Mouse (Mus musculus) adrenal gland, adult 18-20 months (tissue): ENCODE results near the gene Chrnb2. TPM values are rescaled to one million over a fixed set of nuclear protein-coding genes. Genes with fewer than 3 reads are reported as not detected.
"Not testable (repeated sequence)": the region's sequence is repeated elsewhere in the genome, so short reads cannot be mapped to it uniquely, and the experiment has no call there.

ENCODE experiments used
- DNase-seq, 2 experiments: peaks; one replicate each; pipeline ENCODE4 v3.0.0; 2021 to 2022; ENCODE audit warnings: low spot score in 2 of 2
- long read RNA-seq, 2 experiments: library from polyadenylated mRNA; stranded (forward); transcript quantifications; one replicate each; pipeline ENCODE4 v2.0.0; 2021
- total RNA-seq, 2 experiments: library from RNA; stranded (reverse); gene quantifications; 1 replicate in 1 of 2; 2 replicates in 1 of 2; pipeline ENCODE4 v1.2.3; 2021

Gene Chrnb2
- 1 to 10 TPM; 4.4 to 4.7 TPM for total RNA-seq
- long read RNA-seq, experiment 1, partial matches to known transcripts: 3 of 3 reads
- long read RNA-seq, experiment 1, other reads (novel, unspliced or antisense): 0 of 3 reads
- long read RNA-seq, experiment 2, partial matches to known transcripts: 6 of 11 reads
- long read RNA-seq, experiment 2, other reads (novel, unspliced or antisense): 5 of 11 reads

DNA sequence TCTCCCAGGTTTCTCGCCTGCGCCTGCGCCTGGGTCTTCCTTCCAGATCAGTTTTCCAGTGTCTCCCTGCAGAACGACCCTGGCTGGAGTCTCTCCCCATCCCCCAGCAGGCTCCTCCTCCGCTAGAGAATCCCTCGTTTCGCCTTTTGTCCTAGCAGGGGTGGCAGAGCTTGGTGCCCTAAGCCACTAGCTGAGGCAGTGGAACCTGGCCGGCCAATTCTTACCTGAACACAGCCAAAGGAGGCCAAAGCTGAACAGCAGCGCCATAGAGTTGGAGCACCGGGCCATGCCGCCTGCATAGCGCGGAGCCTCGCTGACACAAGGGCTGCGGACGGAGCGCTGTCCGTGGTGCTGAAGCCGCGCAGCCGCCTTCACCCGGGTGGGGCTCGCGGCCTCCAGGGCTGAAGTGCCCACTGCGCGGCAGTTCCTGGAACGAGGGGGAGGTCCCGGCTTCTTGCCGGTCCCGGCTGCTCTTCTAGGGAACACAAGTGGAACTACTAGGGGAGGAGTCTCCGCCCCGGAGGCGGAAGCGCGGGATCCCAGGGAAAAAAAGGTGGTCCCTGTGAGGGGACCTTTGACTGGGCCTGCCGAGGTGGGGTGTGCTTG, at the start of gene Chrnb2:
Gene Chrnb2 (minus strand): TSS at position 514 of the 606 bp plus-strand sequence.
- DNase-seq: peak; percentile 78

DNA sequence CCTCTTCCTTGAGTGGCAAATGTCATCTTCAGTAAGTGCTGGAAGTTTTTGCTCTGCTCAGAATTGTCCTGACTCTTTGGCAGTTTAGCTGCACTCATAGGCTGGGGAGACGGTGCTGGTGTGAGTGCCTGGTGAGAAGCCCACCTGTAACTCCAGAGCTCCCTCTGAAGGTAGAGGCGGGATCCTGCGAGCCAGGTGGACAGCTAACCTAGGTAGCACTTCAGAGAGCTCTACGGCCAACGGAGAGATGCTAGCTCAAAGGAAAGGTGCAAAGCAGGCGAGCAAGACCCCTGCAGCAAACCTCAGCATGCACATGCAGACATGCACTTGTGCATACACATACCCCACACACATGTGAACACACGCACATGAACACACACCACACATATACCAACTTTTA, 49.6 kb upstream of the Chrnb2 start:
- no peak for DNase-seq

DNA sequence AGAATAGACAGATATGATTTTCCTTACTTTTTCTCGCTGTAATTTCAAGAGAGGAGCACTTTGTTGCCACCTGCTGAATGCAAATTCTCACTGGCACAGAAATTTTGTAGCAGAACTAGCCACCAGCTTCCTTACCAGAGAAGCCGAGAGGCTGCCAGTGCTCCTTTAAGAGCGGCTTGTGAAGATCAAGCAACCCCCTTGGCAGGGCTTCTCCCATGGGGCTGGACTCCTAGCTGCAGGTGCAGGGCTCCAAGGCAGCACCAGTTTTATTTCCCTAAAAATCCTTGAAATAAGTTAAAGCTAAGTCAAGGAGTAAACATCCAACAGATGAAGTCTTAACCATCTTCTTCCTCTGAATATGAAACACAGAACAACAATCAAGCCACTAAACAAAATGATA, 47.7 kb upstream of the Chrnb2 start:
- DNase-seq: no peak

DNA sequence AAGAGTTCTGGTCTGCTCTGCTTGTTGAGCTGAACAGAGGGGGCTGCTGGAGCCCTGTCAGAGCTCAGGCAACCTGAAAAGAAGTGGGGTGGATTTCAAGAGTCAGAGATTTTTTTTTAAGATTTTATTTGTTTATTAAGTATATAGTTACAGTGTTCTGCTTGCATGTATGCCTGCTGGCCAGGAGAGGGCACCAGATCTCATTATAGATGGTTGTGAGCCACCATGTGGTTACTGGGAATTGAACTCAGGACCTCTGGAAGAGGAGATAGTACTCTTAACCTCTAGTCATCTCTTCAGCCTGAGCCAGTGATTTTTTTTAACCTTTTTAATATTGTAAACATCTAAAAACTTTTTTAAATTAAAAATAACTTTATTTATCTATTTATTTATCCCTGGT, 46.4 kb upstream of the Chrnb2 start:
- DNase-seq: no peak

DNA sequence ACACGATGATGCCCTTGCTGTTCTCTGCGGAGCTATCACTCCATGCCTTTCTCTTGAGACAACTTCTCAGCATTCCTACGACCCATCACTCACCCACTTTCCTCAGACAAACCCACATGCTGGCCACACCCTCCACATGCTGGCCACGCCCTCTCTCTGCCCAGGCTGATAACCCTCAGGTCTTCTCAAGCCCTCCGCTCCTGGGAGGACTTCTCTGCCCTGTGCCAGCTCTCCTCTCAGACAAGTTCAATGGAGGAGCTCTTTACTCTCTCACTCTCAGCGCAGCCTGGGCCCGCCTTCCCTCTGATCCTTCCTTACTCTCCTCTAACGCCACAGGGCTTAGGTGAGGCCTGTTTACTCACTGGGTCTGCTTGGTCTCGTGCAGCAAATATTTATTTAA, 44.2 kb upstream of the Chrnb2 start:
- no peak for DNase-seq

DNA sequence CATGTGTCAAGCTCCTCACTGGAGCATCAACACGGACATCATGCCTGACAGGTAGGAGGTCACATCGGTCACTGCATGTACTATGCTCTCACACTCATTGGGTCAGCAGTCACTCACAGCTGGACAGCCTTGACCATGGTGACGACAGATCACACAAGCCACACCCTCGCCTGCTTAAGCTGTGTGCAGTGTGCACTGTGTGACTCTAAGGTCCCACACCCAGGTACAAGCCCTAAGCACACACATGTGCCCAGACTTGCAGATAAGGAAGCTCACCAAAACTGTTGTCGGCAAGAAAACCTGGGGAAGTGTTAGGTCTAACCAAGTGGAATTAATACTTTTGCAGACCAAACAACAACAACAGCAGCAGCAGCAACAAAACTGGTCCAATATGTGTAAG, 43.4 kb upstream of the Chrnb2 start:
- no peak for DNase-seq

DNA sequence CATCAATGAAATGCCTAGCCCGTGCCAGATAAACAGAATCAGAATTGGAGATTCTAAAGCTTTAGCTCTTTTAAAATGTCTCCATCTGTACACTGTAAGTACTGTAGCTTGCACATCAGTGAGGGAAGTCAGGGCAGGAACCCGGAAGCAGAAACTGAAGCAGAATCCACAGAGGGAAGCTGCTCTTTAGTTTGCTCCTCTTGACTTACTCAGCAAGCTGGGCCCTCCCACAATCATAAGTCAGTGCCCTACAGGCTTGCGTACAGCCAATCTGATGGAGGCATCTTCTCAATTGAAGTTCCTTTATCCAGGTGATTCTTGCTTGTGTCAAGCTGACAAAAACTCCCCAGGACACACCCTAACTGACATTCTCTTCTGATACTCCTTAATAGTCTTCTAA, 42.7 kb upstream of the Chrnb2 start:
- no peak for DNase-seq

DNA sequence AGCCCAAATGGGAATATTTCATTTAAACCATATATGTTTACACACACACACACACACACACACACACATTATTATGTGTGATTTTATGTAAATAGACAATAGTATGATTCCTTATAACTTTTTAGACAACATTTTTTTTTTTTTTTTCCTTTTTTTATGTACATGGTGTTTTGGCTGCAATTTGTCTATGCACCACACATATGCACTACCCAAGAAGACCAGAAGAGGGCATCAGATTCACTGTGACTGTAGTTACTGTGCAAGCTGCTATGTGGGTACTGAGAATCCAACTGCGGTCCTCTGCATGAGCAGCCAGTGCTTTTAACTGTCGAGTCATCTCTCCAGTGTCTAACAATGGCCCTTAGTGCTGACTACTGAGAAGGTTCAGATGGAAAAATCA, 42.3 kb upstream of the Chrnb2 start:
- DNase-seq: no peak

DNA sequence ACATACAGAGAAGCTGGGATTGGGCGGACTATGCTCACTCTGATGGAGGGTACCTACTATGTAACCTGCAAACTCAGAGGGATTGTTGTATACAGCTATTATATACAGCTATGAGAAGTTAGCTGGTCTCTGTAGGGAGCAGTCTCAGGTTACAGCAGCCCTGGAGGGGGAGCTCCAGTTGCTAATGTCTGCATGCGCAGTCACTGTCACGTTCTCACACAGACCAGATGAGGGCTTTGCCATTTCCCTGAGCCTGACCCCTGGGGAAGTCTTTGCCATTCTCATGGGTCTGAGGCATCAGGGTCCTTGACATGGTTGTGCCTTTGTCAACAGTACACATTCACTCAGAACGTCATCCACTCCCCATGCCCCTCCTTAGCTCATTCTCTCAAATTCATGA, 40.7 kb upstream of the Chrnb2 start:
- DNase-seq: no peak

DNA sequence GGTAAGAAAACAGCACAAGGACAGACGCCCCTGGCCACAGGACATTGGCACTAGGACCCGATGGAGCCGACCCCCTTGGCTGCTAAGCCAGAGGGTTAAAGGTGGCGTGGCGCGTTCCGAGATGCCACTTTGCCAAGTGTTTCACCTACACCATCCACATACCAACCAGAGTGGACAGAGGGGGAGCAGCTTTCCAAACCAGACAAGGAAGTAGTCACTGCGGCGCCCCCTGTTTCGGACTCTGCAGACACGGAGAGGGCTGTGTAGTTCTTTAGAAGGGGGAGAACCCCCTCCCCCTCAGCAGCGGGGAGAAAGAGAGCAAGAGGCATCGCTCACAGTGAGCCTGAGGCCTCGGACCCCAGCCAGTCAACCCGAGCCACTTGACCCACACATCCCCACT, 38.4 kb upstream of the Chrnb2 start:
- no peak for DNase-seq

DNA sequence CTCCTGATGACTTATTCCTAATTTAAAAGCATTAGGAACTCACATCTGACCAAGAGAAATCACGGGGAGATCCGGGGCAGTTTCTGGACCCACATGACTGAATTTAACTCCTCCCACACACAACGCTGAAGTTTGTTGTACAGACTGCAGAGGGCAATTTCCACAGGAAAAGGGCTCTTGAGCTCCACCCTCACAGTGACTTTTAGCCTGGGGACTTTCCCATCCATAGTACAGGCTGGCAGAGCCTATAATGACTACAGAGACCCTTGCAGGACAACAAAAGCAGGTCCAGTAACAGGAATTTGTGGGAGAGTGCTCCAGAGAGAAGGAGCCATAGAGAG, 37.0 kb upstream of the Chrnb2 start:
- no peak for DNase-seq

DNA sequence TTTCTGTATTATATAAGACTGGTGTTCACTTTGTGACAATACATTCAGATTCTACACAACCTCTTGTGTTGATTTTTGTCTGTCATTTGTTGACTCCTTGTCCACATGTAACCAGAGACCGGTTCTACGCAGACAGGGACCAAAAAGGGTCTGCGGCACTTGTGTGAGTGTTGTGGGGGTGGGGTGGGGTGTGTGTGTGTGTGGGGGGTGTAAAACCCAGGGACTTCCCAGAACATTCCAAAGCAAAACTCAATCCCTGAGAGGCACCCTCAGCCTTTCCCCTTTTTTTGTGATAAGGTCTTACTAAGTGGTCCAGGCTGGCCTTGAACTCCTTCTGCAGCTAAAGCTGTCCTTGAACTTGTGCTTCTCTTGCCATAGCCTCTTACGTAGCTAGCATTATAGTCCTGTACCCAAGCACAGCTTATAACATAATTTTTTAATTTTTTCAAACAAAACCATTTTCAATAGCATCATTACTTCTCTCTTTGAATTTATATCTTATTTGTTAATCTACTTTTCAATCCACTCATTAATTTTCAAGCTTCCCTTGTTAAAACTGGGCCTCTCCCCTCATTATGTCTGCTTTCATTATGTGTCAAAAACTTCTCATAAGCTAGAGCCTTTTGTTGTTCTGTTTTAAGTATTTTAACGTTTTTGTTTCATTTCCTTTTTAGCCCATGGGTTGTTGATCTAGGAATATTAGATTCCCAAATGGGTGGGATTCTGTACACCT, 36.5 kb upstream of the Chrnb2 start:
- no peak for DNase-seq

DNA sequence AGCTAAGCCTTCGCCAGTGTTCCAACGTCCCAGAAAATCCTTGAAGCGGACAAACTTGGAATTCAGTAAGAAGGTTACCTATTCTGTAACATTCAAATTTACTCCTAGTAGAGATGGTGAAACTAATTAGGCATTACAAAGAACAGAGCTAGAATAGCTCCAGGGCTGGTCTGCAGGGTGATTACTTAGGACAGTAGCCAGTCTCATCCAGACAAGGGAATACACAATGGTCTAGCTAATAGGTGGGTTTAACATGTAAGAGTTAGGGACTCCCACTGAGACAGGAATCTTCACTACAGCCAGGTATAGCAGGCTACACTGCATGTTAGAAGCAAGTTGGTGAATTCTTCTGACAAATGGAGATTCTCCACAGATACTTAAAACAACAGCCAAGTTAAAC, 35.6 kb upstream of the Chrnb2 start:
- not testable (repeated sequence) for DNase-seq

DNA sequence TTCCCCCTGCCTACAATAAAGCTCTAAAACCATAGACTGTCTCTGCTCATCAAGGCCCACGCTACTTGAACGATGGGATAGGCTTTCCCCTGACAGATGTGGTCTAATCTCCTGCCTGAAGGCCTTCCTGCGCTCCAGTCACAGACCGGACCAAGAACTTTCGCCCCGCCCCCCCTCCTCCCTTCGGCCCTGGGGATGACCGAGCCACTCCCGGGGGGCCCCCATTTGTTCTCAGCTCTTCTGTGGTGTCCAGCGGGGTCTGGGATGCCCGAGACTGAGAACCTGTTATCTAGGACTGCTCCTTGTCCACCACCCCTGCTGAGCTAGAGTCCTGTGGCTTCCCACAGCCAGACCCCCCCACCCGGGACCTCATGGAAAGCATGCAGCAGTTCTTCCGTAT, 35.0 kb upstream of the Chrnb2 start:
- DNase-seq: no peak

DNA sequence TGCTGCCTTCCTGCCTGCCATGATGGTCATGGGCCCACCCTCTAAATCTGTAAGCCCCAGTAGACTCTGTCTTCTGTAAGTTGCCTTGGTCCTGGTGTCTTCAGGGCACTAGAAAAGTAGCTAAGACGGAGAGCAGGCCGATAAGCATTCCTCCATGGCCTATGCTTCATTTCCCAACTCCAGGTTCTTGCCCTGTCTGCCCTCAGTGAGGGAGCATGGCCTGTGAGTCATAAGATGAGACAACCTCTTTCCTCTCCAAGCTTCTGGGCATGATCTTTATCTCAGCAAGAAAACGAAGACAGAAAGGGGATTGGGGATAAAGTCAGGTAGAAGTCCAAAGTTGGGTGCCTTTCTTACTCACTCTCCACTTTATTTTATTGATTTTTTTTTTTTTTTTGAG, 34.1 kb upstream of the Chrnb2 start:
- no peak for DNase-seq

DNA sequence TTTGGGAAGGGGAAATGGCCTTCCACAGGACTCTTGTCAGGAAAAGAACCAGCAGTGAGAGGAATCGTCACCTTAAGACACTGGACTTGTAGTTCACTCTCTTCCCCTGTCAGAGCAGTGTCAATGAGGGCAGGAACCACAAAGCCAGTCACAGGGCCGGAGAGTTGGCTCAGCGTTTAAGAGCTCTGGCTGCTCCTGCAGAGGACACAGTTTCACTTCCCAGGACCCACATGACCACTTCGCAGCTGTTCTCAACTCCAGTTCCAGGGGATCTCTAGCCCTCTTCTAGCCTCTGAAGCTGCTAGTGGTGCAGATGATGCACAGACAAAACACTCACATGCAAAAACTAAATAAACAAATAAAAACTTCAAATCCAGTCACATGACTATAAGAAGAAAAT, 31.9 kb upstream of the Chrnb2 start:
- DNase-seq: no peak

DNA sequence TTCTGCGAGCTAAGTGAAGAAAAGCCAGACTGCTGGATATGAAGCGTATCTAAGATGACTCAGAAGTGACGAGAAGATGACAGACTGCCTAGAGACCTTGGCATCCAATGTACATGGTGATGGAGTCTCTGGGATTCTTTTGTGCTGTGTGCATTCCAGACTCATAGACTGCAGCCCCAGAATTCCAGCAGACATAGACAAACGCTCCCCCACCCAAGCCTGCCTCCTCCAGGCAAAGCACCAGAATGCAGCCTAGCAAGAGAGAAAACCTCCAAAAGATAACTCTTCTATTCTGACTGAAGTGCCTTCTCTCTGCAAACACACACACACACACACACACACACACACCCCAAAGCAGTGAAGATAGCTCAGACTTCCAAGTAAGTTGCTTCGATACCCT, 31.3 kb upstream of the Chrnb2 start:
- DNase-seq: no peak

DNA sequence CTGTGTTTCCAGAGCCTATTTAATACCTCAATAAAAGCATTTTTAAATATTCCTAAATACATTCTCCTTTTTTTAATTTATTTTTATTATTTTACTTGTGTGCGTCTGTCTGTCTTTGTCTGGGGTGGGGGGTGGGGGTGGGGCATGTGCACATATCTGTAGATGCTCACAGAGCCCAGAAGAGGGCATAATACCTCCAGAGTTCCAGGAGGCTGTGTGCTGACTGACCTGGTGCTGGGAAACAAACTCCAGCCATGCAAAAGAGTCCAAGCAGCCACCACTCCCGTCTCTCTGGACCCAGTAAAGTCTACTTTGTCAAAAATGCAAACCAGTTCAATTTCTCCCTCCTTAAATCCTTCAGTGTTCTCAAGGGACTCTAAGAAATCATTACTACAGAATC, 30.2 kb upstream of the Chrnb2 start:
- DNase-seq: no peak

DNA sequence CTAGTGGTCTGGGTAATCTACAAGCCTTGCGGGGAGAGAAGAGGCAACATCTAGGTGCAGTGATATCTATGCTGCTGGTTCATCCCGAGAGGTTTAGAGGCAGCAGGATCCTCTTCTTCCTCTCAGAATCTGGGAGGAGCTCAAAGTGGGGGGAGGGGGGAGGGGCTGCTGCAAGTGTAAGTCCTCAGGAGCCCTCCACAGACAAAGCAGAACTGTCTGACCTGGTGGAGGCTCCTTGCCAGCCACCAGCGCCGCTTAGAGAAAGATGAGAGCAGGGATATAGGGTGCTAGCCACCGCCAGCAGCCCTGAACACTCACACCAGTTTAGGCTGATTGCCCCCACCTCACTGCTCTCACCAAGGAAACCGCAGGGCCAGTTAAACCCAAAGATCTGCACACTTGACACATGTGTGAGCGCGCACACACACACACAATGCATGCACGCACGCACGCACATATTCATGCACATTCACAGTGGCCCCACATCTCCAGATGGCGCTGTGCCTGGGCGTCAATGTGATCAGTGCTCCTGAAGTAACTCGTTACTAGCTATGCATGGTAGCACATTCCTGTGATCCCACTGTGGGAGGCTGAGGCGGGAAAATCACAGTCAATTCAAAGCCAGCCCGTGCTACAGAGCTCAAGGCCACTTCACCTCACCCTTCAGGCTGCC, 24.4 kb upstream of the Chrnb2 start:
- DNase-seq: no peak

DNA sequence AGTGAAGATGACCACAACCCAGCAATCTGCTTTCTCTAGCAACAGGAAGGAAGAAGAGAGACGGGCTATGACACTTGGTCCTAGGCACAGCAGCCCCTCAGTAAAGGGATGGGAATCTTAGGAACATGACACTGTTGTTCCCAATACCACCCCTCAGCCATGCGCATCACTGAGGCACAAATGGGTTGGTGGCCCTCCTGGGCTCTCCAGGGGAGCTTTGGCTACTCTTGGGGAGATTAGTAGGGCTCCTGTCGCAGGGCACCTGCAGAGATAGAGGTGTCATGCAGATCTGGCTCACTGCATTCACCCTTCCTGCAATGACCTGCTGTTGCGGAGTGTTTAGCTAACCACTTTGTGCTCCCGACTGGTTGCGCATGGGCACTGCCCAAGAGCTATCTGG, 21.8 kb upstream of the Chrnb2 start:
- DNase-seq: no peak

DNA sequence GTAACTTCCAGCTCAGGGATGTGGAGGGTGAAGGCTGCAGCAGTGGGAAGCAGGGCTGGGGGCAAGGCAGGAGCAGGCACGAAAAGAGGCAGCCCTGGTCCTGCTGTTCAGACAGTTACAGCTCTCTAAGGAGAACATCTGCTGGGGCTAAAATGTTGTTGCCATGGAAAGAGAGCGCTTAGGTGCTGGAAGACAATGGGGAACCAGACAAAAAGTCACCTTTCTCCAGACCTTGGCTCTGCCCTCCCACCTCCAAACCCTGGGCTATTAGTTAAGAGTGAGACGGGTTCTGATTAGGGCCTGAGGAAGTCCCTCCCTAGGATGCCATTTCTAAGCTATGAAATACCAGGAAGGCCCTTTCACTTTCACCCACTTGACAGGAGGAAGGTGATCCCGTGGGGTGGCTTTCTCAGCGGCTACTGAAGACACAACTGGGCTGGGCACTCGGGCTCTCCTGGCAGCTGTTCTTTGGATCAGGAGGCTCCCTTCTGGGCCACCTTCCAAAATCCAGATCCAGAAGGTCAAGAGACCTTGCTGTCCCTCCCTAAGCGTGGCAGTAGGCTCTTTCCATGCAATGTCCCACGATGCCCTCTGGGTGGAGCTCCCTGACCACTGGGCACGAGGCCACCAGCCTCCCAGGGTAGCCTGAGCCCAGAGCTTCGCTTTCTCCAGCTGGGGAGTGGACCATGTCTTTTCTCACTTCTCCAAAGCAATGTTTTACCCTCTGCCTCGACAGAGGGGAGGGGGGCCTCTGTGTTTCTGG, 20.7 kb upstream of the Chrnb2 start:
- peak; percentile 80 to 87 for DNase-seq

DNA sequence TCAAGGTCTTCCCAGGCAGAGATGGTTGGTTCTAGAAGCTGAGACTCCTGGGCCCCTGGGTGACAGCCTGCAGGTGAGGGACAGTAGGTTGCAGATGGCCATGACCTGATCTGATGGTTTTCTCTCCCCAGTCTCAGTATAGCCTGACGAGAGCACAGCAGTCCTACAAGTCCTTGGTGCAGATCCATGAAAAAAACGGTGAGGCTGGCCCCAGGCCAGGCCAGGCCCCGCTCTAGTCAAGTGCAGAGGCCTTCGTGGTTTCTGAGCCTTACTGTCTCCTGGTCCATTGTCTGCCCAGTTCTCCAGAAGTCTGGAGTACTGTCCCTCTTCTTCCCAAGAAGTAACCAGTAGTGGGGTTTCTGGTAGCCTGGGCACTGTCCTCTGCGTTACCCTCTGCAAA, 17.2 kb upstream of the Chrnb2 start:
- DNase-seq: no peak
